Mouse (Mus musculus): ENCODE measurements around the gene Gm8251. TPM values are rescaled to one million over a fixed set of nuclear protein-coding genes. Genes with fewer than 3 reads are reported as not detected.
"Not testable (repeated sequence)": the region's sequence is repeated elsewhere in the genome, so short reads cannot be mapped to it uniquely, and the experiment has no call there.

The Gm8251 gene
- total RNA-seq (2022) = not detected

- no peak for DNase-seq (ENCODE audit: low spot score in 2 of 2)
These were observed at the start of gene Gm8251 for GRCm38 (mm10) chr1:44061836-44062235. Gene Gm8251 (minus strand): TSS chr1:44061936.

GRCm38 (mm10) chr1:44102939-44103338 is 41.2 kb upstream of the Gm8251 start:
- DNase-seq (ENCODE audit: low spot score in 2 of 2) = no peak

- DNase-seq (ENCODE audit: low spot score in 2 of 2) = peak; percentile 83 to 89
These were observed 40.6 kb upstream of the Gm8251 start, which contains the start of gene Tex30 for GRCm38 (mm10) chr1:44102259-44102717. Gene Tex30 (minus strand): TSS chr1:44102441.

- DNase-seq (ENCODE audit: low spot score in 2 of 2) = no peak
These were observed 39.9 kb upstream of the Gm8251 start for GRCm38 (mm10) chr1:44101448-44102225.

GRCm38 (mm10) chr1:44064625-44065024 is 2.9 kb upstream of the Gm8251 start:
- DNase-seq (ENCODE audit: low spot score in 2 of 2) = peak; percentile 11 to 22

GRCm38 (mm10) chr1:44063439-44063838 is 1.7 kb upstream of the Gm8251 start:
- DNase-seq (ENCODE audit: low spot score in 2 of 2) = no peak

GRCm38 (mm10) chr1:44057805-44058204 is 3.9 kb downstream of the Gm8251 start:
- no peak for DNase-seq (ENCODE audit: low spot score in 2 of 2)

DNA sequence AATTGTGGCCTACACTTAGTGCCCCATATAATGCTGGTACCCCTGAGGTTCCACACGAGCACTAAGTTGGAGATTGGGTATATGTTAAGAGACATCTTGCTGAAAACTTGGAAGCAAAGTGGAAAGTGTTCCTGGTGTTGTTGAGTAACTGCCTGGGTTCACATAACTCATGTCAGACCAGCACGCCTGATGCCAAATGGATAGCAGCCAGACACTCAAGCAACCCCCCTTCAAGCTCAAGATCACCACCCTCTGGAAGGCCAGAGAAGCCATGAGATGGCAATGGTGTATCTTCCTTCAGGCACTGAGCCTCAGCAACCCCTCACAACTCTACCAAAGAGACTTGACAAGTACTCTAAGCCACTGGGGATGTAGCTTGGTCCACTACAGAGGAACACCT is 15.2 kb downstream of the Gm8251 start:
- DNase-seq (ENCODE audit: low spot score in 2 of 2) = no peak

GRCm38 (mm10) chr1:44045689-44046088 is 16.0 kb downstream of the Gm8251 start:
- DNase-seq (ENCODE audit: low spot score in 2 of 2) = not testable (repeated sequence)

GRCm38 (mm10) chr1:44042555-44042915 is 19.2 kb downstream of the Gm8251 start:
- no peak for DNase-seq (ENCODE audit: low spot score in 2 of 2)

DNA sequence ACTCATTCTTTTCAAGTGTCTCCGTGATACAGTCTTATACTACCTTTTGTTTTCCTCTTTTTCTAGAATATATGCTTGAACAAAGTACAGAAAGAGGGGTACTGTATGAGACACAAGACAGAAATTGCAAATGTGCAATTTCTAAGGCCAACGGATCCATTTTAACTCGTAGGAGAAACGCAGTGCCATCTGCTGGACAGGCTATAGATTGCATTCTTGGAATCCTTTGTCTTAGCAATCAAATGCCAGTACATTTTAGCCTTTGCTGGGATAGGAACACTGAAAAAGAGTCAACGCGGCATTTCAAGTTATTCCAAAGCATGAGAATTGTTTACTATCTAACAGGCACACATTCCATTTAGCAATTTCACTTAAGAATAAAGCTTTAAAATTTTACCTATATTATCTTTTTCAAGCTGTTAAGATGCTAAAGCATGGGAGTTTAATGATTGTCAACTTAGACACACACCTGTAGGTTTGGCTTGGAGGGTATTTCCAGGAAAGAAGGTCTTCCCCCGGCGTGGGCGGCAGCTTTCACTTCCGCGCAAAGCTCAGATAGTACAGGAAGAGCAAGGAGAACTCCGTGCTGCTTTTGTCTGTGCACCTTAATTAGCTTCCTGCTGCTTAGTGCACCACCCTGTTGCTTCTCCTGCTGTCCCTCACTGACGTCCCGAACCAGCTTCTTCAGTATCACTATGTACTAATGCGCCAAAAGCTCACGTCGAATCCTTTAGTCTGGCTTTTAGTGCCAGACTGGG is 19.8 kb downstream of the Gm8251 start:
- DNase-seq (ENCODE audit: low spot score in 2 of 2) = no peak

- DNase-seq (ENCODE audit: low spot score in 2 of 2) = no peak
These were observed 28.8 kb downstream of the Gm8251 start for GRCm38 (mm10) chr1:44032948-44033347.

DNA sequence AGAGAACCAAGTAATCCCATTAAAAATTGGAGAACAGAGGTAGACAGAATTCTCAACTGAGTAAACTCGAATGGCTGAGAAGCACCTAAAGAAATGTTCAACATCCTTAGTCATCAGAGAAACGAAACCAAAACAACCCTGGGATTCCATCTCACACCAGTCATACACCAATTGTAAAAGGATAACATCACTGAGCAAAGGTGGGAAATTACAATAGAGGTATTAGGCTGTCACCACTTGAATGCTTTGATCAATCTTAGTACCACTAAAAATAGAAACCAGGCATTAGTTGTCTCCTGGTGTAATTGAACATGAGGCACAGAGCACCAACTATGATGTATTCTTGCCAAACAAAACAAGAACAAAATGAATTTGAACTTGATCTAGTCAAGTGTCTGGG is 29.5 kb downstream of the Gm8251 start:
- no peak for DNase-seq (ENCODE audit: low spot score in 2 of 2)

DNA sequence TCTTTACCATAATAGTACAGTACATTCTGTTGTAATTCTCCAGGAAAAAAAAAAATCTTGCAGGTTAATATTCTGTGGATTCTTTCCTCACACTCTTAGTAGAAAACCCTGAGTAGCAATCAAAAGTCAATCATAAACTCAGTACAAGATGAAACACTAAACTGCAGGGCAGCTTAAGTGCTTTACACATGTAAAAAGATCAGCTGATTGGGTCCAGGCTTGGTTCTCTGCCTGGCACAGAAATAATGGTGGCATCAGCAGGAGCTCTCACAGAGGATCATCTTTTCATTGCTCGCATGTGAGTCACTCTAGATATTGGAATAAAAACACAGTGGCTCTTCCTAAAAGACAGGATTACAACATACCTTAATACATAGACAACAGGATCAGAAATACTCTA is 34.1 kb downstream of the Gm8251 start:
- DNase-seq (ENCODE audit: low spot score in 2 of 2) = no peak

DNA sequence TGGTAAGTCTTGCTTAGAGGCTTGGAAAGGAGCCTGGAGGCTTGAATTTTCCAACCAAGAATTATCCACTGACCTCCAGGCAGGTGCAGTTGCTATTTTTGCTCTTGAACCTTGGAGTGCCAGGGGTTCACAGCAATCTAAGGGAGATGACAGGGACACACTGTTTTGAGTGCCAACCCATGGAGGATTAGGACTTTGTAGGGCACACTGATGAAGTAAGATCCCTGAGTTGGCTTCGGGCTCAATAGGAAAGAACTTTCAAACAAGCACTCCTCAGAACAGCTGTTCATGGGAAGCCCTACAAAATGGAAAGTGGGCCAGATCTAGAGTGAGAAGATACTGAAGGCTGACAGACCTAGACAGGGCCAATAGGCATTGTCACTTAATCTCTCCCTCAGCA is 39.1 kb downstream of the Gm8251 start:
- DNase-seq (ENCODE audit: low spot score in 2 of 2) = peak; percentile 22 to 30

DNA sequence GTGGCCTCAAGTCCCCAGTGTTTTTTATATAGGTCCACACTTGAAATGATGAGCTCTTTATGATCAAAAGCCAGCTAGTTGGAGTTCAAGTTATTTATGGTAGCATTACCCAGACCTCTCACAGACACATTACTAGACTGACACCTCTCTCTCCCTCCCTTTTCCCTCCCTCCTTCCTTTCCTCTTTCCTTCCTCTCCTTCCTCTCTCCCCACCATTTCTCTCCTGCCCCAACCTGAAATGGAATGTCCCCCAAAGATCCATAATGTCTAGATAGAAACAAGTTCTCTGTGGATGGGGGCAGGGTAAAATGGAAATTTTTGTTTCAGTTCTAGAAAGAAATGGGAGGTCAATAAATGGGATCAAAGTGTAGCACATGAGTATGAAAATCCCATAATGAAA is 41.8 kb downstream of the Gm8251 start, which contains the start of gene Mettl21c:
Gene Mettl21c (minus strand): TSS at position 101 of the 400 bp plus-strand sequence.
- no peak for DNase-seq (ENCODE audit: low spot score in 2 of 2)

GRCm38 (mm10) chr1:44015556-44015955 is 46.2 kb downstream of the Gm8251 start:
- no peak for DNase-seq (ENCODE audit: low spot score in 2 of 2)

Other genes starting within 250 kb of the Gm8251 start
- gene Uxs1, start 234.1 kb downstream of the Gm8251 start, total RNA-seq (2022) = 10 to 100 TPM in 3 of 4 experiments, 1 to 10 TPM in 1; 9.8 to 12.3 (median 10.8) TPM
- 10 to 100 TPM; 32.0 to 38.6 (median 33.0) TPM for gene Tpp2, start 128.3 kb downstream of the Gm8251 start, total RNA-seq (2022)
- gene Mettl21c, start 41.9 kb downstream of the Gm8251 start, total RNA-seq (2022) = 10 to 100 TPM; 43.6 to 69.2 (median 60.8) TPM
- 1 to 10 TPM; 4.1 to 5.8 (median 4.5) TPM for gene Tex30, start 40.5 kb upstream of the Gm8251 start, total RNA-seq (2022)
- 1 to 10 TPM; 3.3 to 4.4 (median 4.3) TPM for gene Kdelc1, start 56.9 kb upstream of the Gm8251 start, total RNA-seq (2022)
- gene Bivm, start 57.0 kb upstream of the Gm8251 start, total RNA-seq (2022) = 1 to 10 TPM; 6.5 to 8.4 (median 7.0) TPM
- 10 to 100 TPM in 3 of 4 experiments, 1 to 10 TPM in 1; 9.1 to 16.4 (median 13.7) TPM for gene Ercc5, start 85.8 kb upstream of the Gm8251 start, total RNA-seq (2022)
- 10 to 100 TPM in 2 of 4 experiments, 1 to 10 TPM in 2; 4.6 to 24.6 (median 8.0) TPM for gene Mettl21e, start 157.0 kb upstream of the Gm8251 start, total RNA-seq (2022)